Mouse (Mus musculus) liver, embryonic 15.5 days (tissue): ENCODE measurements around the gene Znrd1as. TPM values are rescaled to one million over a fixed set of nuclear protein-coding genes. Genes with fewer than 3 reads are reported as not detected.

ENCODE experiments used
- ATAC-seq: fragments of 200-750 bp; cut with Nextera tagmentation; 2 replicates; pipeline ENCODE4 v1.8.0; 2017; ENCODE audit warnings: moderate number of reproducible peaks, mild to moderate bottlenecking, moderate library complexity; ENCODE audit not compliant: insufficient read depth
- H3K27ac ChIP-seq: fragments of 300-500 bp; sonication (generic); replicated peaks from 2 replicates; pipeline ENCODE4 v1.5.1; 2015; ENCODE audit warnings: mild to moderate bottlenecking, inconsistent platforms
- H3K27me3 ChIP-seq: fragments of 300-500 bp; sonication (generic); 2 replicates; pipeline ENCODE4 v1.6.1; 2015; ENCODE audit warnings: mild to moderate bottlenecking, inconsistent platforms
- H3K36me3 ChIP-seq: fragments of 300-500 bp; sonication (generic); replicated peaks from 2 replicates; pipeline ENCODE4 v1.6.1; 2015; ENCODE audit warnings: moderate library complexity, mild to moderate bottlenecking, inconsistent platforms
- H3K4me1 ChIP-seq: fragments of 300-500 bp; sonication (generic); replicated peaks from 2 replicates; pipeline ENCODE4 v1.6.1; 2015; ENCODE audit warnings: inconsistent platforms
- H3K4me2 ChIP-seq: fragments of 300-500 bp; sonication (generic); 2 replicates; pipeline ENCODE4 v1.6.1; 2015; ENCODE audit warnings: moderate library complexity, mild to moderate bottlenecking, inconsistent platforms
- H3K4me3 ChIP-seq: fragments of 300-500 bp; sonication (generic); replicated peaks from 2 replicates; pipeline ENCODE4 v1.5.1; 2015; ENCODE audit warnings: mild to moderate bottlenecking, inconsistent platforms
- H3K9ac ChIP-seq: fragments of 300-500 bp; sonication (generic); 2 replicates; pipeline ENCODE4 v1.6.1; 2015; ENCODE audit warnings: moderate library complexity, mild to moderate bottlenecking, inconsistent platforms
- H3K9me3 ChIP-seq: fragments of 300-500 bp; sonication (generic); replicated peaks from 2 replicates; pipeline ENCODE4 v1.6.1; 2016; ENCODE audit warnings: inconsistent platforms
- WGBS: fragments of 180-500 bp; shearing (Covaris S2); methylation state at CpG from one replicate; pipeline ENCODE4 v1.1.7; 2015; ENCODE audit warnings: mixed read lengths; ENCODE audit not compliant: insufficient replicate concordance; 5-methylcytosine and 5-hydroxymethylcytosine counted together
- polyA plus RNA-seq: library from polyadenylated mRNA; unstranded; fragments of >200 nt; fragmentation: Nextera tagmentation; extraction: Ambion mirVana; gene quantifications from 2 replicates; pipeline ENCODE4 v1.2.1, GENCODE M21; 2015

Znrd1as gene
- polyA plus RNA-seq, 1 experiment from 2014 or later = 2.5 TPM

GRCm38 (mm10) chr17:36997033-36997735 is 38.8 kb downstream of the Znrd1as start:
- Histone ChIP-seq H3K4me1 (no peaks in the 10 kb centered on the region), H3K4me3 (no peak overlapping the region), H3K4me2 (no peak overlapping the region), H3K27me3 (peaks cover 9% of the 10 kb centered on the region), H3K9ac (no peak overlapping the region), H3K9me3 (no peaks in the 10 kb centered on the region), H3K36me3 (no peaks in the 10 kb centered on the region), H3K27ac (no peak overlapping the region)
- WGBS = 20% methylated on average over 7 of the region's 7 CpGs
- ATAC-seq = no peak

- Histone ChIP-seq H3K9ac (no peak overlapping the region), H3K27me3 (peaks cover 22% of the 10 kb centered on the region), H3K27ac (no peak overlapping the region), H3K36me3 (no peaks in the 10 kb centered on the region), H3K9me3 (no peaks in the 10 kb centered on the region), H3K4me3 (no peak overlapping the region), H3K4me2 (no peak overlapping the region), H3K4me1 (no peaks in the 10 kb centered on the region)
- 53% methylated on average over 2 of the region's 2 CpGs for WGBS
- ATAC-seq = no peak
Observed at GRCm38 (mm10) chr17:36998477-36998876, 40.1 kb downstream of the Znrd1as start.

GRCm38 (mm10) chr17:37000863-37001262 is 42.5 kb downstream of the Znrd1as start, which contains the start of gene Zfp57:
TSS of gene Zfp57 (plus strand) at chr17:37001163.
- no peaks in the 10 kb centered on the region for H3K9me3 ChIP-seq
- no peak for ATAC-seq
- H3K27me3 ChIP-seq = peaks cover 33% of the 10 kb centered on the region
- no peak within 1 kb of the TSS for H3K4me3 ChIP-seq
- H3K36me3 ChIP-seq = no peaks in the 10 kb centered on the region
- H3K27ac ChIP-seq = no peak within 1 kb of the TSS
- H3K9ac ChIP-seq = no peak within 1 kb of the TSS
- WGBS = 73% methylated on average over 7 of the region's 7 CpGs
- H3K4me1 ChIP-seq = no peaks in the 10 kb centered on the region
- H3K4me2 ChIP-seq = no peak within 1 kb of the TSS

- Histone ChIP-seq H3K9ac (peak overlapping the region; percentile 40), H3K27me3 (peaks cover 33% of the 10 kb centered on the region), H3K4me3 (peak overlapping the region; percentile 47), H3K9me3 (no peaks in the 10 kb centered on the region), H3K4me1 (no peaks in the 10 kb centered on the region), H3K36me3 (no peaks in the 10 kb centered on the region), H3K27ac (no peak overlapping the region), H3K4me2 (peak overlapping the region; percentile 65)
- peak; percentile 34 for ATAC-seq
- WGBS = 1% methylated on average over 49 of the region's 49 CpGs
Observed at GRCm38 (mm10) chr17:37002364-37003330, 44.3 kb downstream of the Znrd1as start.

GRCm38 (mm10) chr17:37003366-37003765 is 45.0 kb downstream of the Znrd1as start:
- Histone ChIP-seq H3K9ac (no peak overlapping the region), H3K36me3 (no peaks in the 10 kb centered on the region), H3K27me3 (peaks cover 33% of the 10 kb centered on the region), H3K4me2 (peak overlapping the region; percentile 65), H3K4me3 (peak overlapping the region; percentile 47), H3K4me1 (no peaks in the 10 kb centered on the region), H3K27ac (no peak overlapping the region), H3K9me3 (no peaks in the 10 kb centered on the region)
- 32% methylated on average over 4 of the region's 4 CpGs for WGBS
- no peak for ATAC-seq

GRCm38 (mm10) chr17:37008161-37008560 is 49.8 kb downstream of the Znrd1as start:
- Histone ChIP-seq H3K9me3 (no peaks in the 10 kb centered on the region), H3K9ac (no peak overlapping the region), H3K4me1 (no peaks in the 10 kb centered on the region), H3K4me2 (no peak overlapping the region), H3K4me3 (no peak overlapping the region), H3K27me3 (peaks cover 15% of the 10 kb centered on the region), H3K36me3 (no peaks in the 10 kb centered on the region), H3K27ac (no peak overlapping the region)
- ATAC-seq = no peak
- WGBS = 70% methylated on average over 6 of the region's 6 CpGs

- H3K9ac ChIP-seq = no peak overlapping the region
Observed at GRCm38 (mm10) chr17:37009460-37010042, 51.2 kb downstream of the Znrd1as start.

GRCm38 (mm10) chr17:37011719-37012118 is 53.3 kb downstream of the Znrd1as start:
- Histone ChIP-seq H3K27me3 (no peaks in the 10 kb centered on the region), H3K4me3 (no peak overlapping the region), H3K9me3 (no peaks in the 10 kb centered on the region), H3K36me3 (no peaks in the 10 kb centered on the region), H3K9ac (no peak overlapping the region), H3K4me2 (no peak overlapping the region), H3K27ac (no peak overlapping the region), H3K4me1 (no peaks in the 10 kb centered on the region)
- no peak for ATAC-seq
- 61% methylated on average over 3 of the region's 3 CpGs for WGBS

More at GRCm38 (mm10) chr17:37009460-37010042, 51.2 kb downstream of the Znrd1as start:
- peaks cover 1% of the 10 kb centered on the region for H3K27me3 ChIP-seq
- ATAC-seq = no peak
- WGBS = 57% methylated on average over 17 of the region's 17 CpGs
- no peak overlapping the region for H3K27ac ChIP-seq
- H3K4me2 ChIP-seq = no peak overlapping the region
- no peaks in the 10 kb centered on the region for H3K4me1 ChIP-seq
- no peaks in the 10 kb centered on the region for H3K9me3 ChIP-seq
- H3K36me3 ChIP-seq = no peaks in the 10 kb centered on the region
- no peak overlapping the region for H3K4me3 ChIP-seq

GRCm38 (mm10) chr17:37012141-37012540 is 53.7 kb downstream of the Znrd1as start:
- H3K9me3 ChIP-seq = no peaks in the 10 kb centered on the region
- no peaks in the 10 kb centered on the region for H3K36me3 ChIP-seq
- no peak for ATAC-seq
- no peaks in the 10 kb centered on the region for H3K4me1 ChIP-seq
- no peaks in the 10 kb centered on the region for H3K27me3 ChIP-seq
- no peak overlapping the region for H3K4me2 ChIP-seq
- H3K4me3 ChIP-seq = no peak overlapping the region
- no peak overlapping the region for H3K9ac ChIP-seq
- 47% methylated on average over 5 of the region's 5 CpGs for WGBS
- H3K27ac ChIP-seq = no peak overlapping the region
